Mouse (Mus musculus) layer of hippocampus, adult 9-10 months (tissue): Measurements from ENCODE around the gene Pnma5.

ENCODE experiments used
- DNase-seq: peaks from one replicate; pipeline ENCODE4 v3.0.0; 2022; ENCODE audit warnings: low spot score

Gene Pnma5

GRCm38 (mm10) chrX:72985607-72986006, 51.3 kb downstream of the Pnma5 start:
- no peak for DNase-seq
